Mouse (Mus musculus) right cerebral cortex, postnatal 4 days (tissue): ENCODE data around the gene Atp13a2.

Experiments used
- DNase-seq: peaks from one replicate; pipeline ENCODE4 v3.0.0-alpha.2; 2022

Atp13a2 gene

GRCm38 (mm10) chr4:141048810-141049475 lies 62.3 kb downstream of the Atp13a2 start:
- no peak for DNase-seq

GRCm38 (mm10) chr4:141049476-141049835 lies 62.8 kb downstream of the Atp13a2 start:
- peak; percentile 59 for DNase-seq

- DNase-seq: no peak
Measured at GRCm38 (mm10) chr4:141052442-141052841, 65.8 kb downstream of the Atp13a2 start.

DNA sequence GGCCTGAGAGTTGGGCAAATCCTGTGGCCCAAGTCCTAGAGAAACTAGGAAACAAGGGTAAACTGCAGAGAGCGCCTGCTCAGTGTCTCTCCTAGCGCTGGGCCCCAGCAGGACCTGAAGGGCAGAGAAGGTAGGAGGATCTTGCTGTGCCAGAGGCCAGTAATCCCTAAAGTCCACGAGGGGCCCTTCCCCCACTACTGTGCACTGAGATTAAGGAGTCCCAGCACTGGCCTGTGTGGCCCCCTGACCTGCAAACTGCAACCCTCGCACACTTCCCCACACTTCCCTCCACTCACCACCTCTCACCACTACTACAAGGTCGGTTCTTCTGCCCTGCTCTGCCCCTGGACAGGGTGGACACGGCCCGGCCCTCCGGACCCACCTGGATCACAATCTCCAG lies 66.5 kb downstream of the Atp13a2 start:
- no peak for DNase-seq

GRCm38 (mm10) chr4:141053568-141054161 lies 67.0 kb downstream of the Atp13a2 start:
- peak; percentile 58 for DNase-seq
